17 mouse cellular contexts compared by ENCODE assay signal in the genomic region with DNA sequence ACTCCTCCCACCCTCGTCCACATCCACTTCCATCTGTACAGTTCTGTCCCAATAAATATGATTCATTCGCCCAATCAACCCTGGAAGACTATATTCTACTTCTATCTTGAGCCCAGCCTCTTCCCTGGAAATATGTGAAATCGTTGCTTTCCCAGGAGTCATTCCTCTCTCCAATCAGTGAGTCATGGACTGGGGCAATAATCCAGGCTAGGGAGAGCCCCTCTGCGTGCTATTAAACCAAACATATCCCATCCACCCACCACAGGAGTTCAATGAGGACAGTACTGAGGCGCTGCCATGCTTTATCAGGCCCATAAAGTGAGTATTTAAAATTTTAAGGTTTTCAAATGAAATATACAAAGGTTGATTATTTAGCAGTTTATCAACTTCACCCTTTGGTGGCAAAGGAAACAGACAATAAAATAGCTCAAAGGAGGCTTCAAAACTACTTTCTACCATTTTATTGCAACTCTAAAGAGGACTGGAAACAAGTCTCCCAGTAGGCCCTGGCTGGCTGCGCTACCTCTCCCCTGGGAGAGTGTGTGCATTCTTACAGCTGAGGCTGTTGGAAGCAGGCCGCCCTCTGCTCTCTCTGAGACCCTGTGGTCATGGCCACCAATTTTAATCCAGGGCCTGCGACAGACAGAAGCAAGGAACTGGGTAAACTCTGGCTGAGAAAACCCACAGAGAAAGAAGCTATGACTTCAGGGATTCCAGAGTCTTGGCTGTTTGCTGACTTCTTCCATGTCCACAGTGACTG.
DNase-seq lines count a peak whose midpoint lies in the region; ATAC-seq lines count a peak whose summit lies in the region.
"Had no signal": no experiment of that assay in that cellular context is flagged by ENCODE, and none has a peak within 500 bp of the region (broad histone marks: within the 10 kb centered on the region; RNA-seq: fewer than 3 reads in every experiment).

No protein-coding gene starts in this region.

- peak; percentile 40 to 48 for DNase-seq in heart, adult 18-20 months
- peak; percentile 25 to 38 for DNase-seq in kidney, postnatal 4 days
- no peak for DNase-seq in kidney, postnatal 36 days
- DNase-seq in heart, adult 9 months (ENCODE audit: low spot score in 2 of 2), result peak; percentile 22 to 37
- DNase-seq: cerebellum, adult 11 months; left cerebral cortex, postnatal 4 days; liver, embryonic 13.5 days; right cerebral cortex, postnatal 25 days; thymus, postnatal 4 days had no signal

- ATAC-seq in heart, embryonic 11.5 days (replicated peaks; ENCODE audit: insufficient number of reproducible peaks, low FRiP score, low TSS enrichment), result no peak
- ATAC-seq in hindbrain, embryonic 13.5 days (ENCODE audit: low FRiP score), result no peak
- ATAC-seq in erythroid progenitor cell, adult 5-6 weeks (replicated peaks; ENCODE audit: low FRiP score, poor library complexity, severe bottlenecking), result no peak
- ATAC-seq: CD4-positive, CD25-positive, alpha-beta regulatory T cell, adult 4 months; hindbrain, postnatal 0 days had no signal

- H3K36me3 ChIP-seq in heart, embryonic 11.5 days (ENCODE audit: control insufficient read depth, insufficient read depth, low read length), result no peaks in the 10 kb centered on the region
- no peaks in the 10 kb centered on the region for H3K36me3 ChIP-seq in hindbrain, embryonic 13.5 days
- H3K36me3 ChIP-seq: embryonic facial prominence, embryonic 13.5 days; liver, embryonic 13.5 days; neural tube, embryonic 12.5 days had no signal

- H3K9ac ChIP-seq in heart, embryonic 11.5 days (ENCODE audit: low read depth, low read length), result no peak overlapping the region
- H3K9ac ChIP-seq in hindbrain, embryonic 13.5 days, result no peak overlapping the region
- H3K9ac ChIP-seq: embryonic facial prominence, embryonic 13.5 days; liver, embryonic 13.5 days; neural tube, embryonic 12.5 days had no signal

- H3K27me3 ChIP-seq in heart, embryonic 11.5 days (ENCODE audit: control insufficient read depth, insufficient read depth, low read length), result no peaks in the 10 kb centered on the region
- H3K27me3 ChIP-seq in hindbrain, embryonic 13.5 days, result no peaks in the 10 kb centered on the region
- H3K27me3 ChIP-seq: embryonic facial prominence, embryonic 13.5 days; liver, embryonic 13.5 days; megakaryocyte, embryonic 14.5 days; neural tube, embryonic 12.5 days had no signal

- no peak overlapping the region for H3K27ac ChIP-seq in heart, embryonic 11.5 days (ENCODE audit: low read depth, low read length)
- H3K27ac ChIP-seq in hindbrain, embryonic 13.5 days, result no peak overlapping the region
- H3K27ac ChIP-seq: embryonic facial prominence, embryonic 13.5 days; hindbrain, postnatal 0 days; liver, embryonic 13.5 days; neural tube, embryonic 12.5 days had no signal

- no peaks in the 10 kb centered on the region for H3K4me1 ChIP-seq in heart, embryonic 11.5 days (ENCODE audit: control insufficient read depth, insufficient read depth, low read length)
- H3K4me1 ChIP-seq in hindbrain, embryonic 13.5 days (replicated peaks), result no peaks in the 10 kb centered on the region
- H3K4me1 ChIP-seq: embryonic facial prominence, embryonic 13.5 days; liver, embryonic 13.5 days; megakaryocyte, embryonic 14.5 days; neural tube, embryonic 12.5 days had no signal

- H3K9me3 ChIP-seq in heart, embryonic 11.5 days (replicated peaks; ENCODE audit: control insufficient read depth, low read length), result no peaks in the 10 kb centered on the region
- no peaks in the 10 kb centered on the region for H3K9me3 ChIP-seq in hindbrain, embryonic 13.5 days
- H3K9me3 ChIP-seq: embryonic facial prominence, embryonic 13.5 days; liver, embryonic 13.5 days; neural tube, embryonic 12.5 days had no signal

- 78% methylated on average over 8 of the region's 8 CpGs for WGBS in heart, embryonic 11.5 days (ENCODE audit: insufficient replicate concordance)
- 86% methylated on average over 8 of the region's 8 CpGs for WGBS in hindbrain, embryonic 13.5 days

- H3K4me3 ChIP-seq in heart, embryonic 11.5 days (ENCODE audit: low read depth, low read length), result no peak overlapping the region
- H3K4me3 ChIP-seq in hindbrain, embryonic 13.5 days, result no peak overlapping the region
- H3K4me3 ChIP-seq: embryonic facial prominence, embryonic 13.5 days; liver, embryonic 13.5 days; megakaryocyte, embryonic 14.5 days; neural tube, embryonic 12.5 days had no signal

- H3K4me2 ChIP-seq in heart, embryonic 11.5 days, result no peak overlapping the region
- H3K4me2 ChIP-seq in hindbrain, embryonic 13.5 days, result no peak overlapping the region
- H3K4me2 ChIP-seq: embryonic facial prominence, embryonic 13.5 days; liver, embryonic 13.5 days; neural tube, embryonic 12.5 days had no signal

Comparison
In these comparisons a context has a peak if more than half of its experiments do, and no peak if none do; other contexts are left out.
1. DNase-seq: peak in heart, adult 18-20 months (2 of 2), kidney, postnatal 4 days (2 of 2) and heart, adult 9 months (2 of 2); none in kidney, postnatal 36 days (0 of 2).